Mouse (Mus musculus): ENCODE measurements around the gene Fam78b.

GRCm38 (mm10) chr1:166973731-166974130, 27.5 kb upstream of the Fam78b start:
- TF ChIP-seq CTCF (IDR thresholded peaks at IDR 0.05; ENCODE audit: insufficient read depth, low read length) (no peak), POLR2A (IDR thresholded peaks at IDR 0.05; ENCODE audit: borderline replicate concordance, extremely low read depth, low read depth, low read length) (no peak)

Data from lung, adult 2 months (tissue).